Mouse (Mus musculus): ENCODE data around the gene St3gal4. TPM values are rescaled to one million over a fixed set of nuclear protein-coding genes. Genes with fewer than 3 reads are reported as not detected.

The St3gal4 gene
- polyA plus RNA-seq, 1 experiment: 8.0 TPM

DNA sequence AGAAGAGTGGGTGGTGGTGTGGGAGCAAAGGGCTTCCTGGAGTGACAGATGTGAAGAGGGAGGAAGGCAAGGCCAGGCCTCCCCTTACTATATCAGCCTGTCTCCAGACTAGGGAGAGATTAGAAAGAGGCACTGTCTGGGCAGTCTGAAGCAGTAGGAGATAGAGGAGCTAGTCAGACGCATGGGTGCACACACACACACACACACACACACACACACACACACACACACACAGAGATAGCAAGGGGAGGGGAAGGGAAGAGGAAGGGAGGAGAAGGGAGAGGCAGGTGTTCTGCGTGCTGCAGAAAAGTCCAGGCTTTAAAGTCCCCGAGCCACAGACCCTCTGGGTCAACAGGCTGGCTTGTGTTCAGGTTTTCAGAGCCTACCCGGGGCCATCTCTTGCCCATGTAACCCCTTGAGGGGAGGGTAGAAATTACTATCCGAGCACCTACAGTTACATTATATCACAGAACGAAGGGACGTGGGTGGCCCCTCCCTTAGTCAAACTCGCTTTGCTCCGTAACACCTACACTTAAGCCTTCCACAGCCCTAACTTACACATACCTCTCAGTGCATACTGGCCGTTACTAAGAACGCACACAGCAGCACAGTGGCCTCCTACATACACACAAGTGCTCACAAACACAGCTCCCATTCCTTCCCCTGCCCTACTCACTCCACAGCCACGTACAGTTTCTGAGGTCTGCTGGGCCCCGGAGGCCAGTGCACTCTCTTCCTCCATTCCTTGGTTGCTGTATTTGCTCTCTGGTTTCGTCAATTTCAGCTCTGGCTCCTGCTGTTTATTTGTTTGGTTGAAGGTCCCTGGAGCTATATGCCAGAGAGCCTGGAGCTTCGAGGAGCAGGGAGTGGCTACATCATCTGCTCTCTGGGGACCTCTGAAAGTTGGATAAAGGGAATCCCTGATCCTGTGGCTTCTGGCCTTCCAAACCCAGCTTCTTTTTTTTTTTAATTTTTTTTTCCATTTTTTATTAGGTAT is 12.9 kb downstream of the St3gal4 start:
- Histone ChIP-seq H3K36me3 (ENCODE audit: control insufficient read depth, insufficient read depth, low read length, poor library complexity, severe bottlenecking) (no peaks in the 10 kb centered on the region), H3K27me3 (ENCODE audit: control insufficient read depth, insufficient read depth, low read length, poor library complexity, severe bottlenecking) (no peaks in the 10 kb centered on the region), H3K4me1 (ENCODE audit: control insufficient read depth, insufficient read depth, low read length) (peaks cover 4% of the 10 kb centered on the region), H3K27ac (ENCODE audit: insufficient read depth, low read length) (no peak overlapping the region), H3K9ac (ENCODE audit: low read depth, poor library complexity, severe bottlenecking) (no peak overlapping the region), H3K9me3 (replicated peaks; ENCODE audit: control insufficient read depth, insufficient read depth, low read length, poor library complexity, severe bottlenecking) (no peaks in the 10 kb centered on the region), H3K4me3 (ENCODE audit: low read depth, low read length) (no peak overlapping the region)
- TF ChIP-seq CTCF (IDR thresholded peaks at IDR 0.05; ENCODE audit: low read depth, low read length): no peak
- TF ChIP-seq EP300 (IDR thresholded peaks at IDR 0.05; ENCODE audit: insufficient read depth, low read depth, low read length): no peak
- TF ChIP-seq POLR2A (IDR thresholded peaks at IDR 0.05; ENCODE audit: insufficient read depth, low read length): no peak

DNA sequence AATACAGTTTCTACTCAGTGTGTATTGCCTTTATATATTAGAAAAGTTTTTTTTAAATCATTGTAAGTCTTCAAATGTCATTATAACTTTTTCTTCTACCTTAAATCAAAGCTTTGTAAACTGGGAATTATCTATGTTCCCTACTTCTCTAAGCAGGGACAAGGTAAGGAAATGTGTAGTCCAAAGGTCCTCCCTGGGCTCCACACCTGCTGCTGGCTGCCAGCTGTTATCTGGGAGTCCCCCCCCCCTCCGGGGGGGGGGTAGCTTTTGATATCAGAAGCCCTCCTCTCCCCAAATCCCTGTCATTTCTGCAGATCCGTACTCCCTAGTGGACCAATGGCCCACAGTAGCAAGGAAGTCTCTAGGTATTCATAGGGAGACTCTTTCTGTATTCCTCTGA is 13.6 kb downstream of the St3gal4 start:
- no peaks in the 10 kb centered on the region for H3K36me3 ChIP-seq (ENCODE audit: control insufficient read depth, insufficient read depth, low read length, poor library complexity, severe bottlenecking)
- TF ChIP-seq EP300 (IDR thresholded peaks at IDR 0.05; ENCODE audit: insufficient read depth, low read depth, low read length) (no peak), POLR2A (IDR thresholded peaks at IDR 0.05; ENCODE audit: insufficient read depth, low read length) (no peak), CTCF (IDR thresholded peaks at IDR 0.05; ENCODE audit: low read depth, low read length) (no peak)
- H3K9ac ChIP-seq (ENCODE audit: low read depth, poor library complexity, severe bottlenecking): no peak overlapping the region
- peaks cover 3% of the 10 kb centered on the region for H3K4me1 ChIP-seq (ENCODE audit: control insufficient read depth, insufficient read depth, low read length)
- no peaks in the 10 kb centered on the region for H3K9me3 ChIP-seq (replicated peaks; ENCODE audit: control insufficient read depth, insufficient read depth, low read length, poor library complexity, severe bottlenecking)
- H3K4me3 ChIP-seq (ENCODE audit: low read depth, low read length): no peak overlapping the region
- H3K27me3 ChIP-seq (ENCODE audit: control insufficient read depth, insufficient read depth, low read length, poor library complexity, severe bottlenecking): no peaks in the 10 kb centered on the region
- no peak overlapping the region for H3K27ac ChIP-seq (ENCODE audit: insufficient read depth, low read length)

DNA sequence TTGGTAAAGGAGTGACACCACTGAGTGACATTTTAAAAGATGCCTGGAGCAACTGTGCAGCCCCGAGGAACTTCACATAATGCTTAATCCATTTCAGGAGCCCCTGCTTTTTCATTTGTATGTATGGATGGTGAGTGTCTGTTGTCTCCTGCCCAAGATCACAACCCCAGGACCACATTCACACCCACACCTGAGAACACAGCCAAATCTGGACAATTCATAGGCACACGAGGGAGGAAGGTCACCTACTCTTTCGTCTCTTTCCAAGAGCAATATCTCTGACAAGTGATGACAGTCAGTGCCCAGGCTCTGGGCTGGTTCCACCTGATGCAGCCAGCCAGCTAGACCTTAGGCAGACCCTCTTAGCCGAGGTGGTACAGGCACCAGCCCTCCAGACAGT is 14.4 kb downstream of the St3gal4 start:
- H3K27ac ChIP-seq (ENCODE audit: insufficient read depth, low read length): no peak overlapping the region
- TF ChIP-seq POLR2A (IDR thresholded peaks at IDR 0.05; ENCODE audit: insufficient read depth, low read length): no peak
- no peak for TF ChIP-seq CTCF (IDR thresholded peaks at IDR 0.05; ENCODE audit: low read depth, low read length)
- no peak for TF ChIP-seq EP300 (IDR thresholded peaks at IDR 0.05; ENCODE audit: insufficient read depth, low read depth, low read length)

DNA sequence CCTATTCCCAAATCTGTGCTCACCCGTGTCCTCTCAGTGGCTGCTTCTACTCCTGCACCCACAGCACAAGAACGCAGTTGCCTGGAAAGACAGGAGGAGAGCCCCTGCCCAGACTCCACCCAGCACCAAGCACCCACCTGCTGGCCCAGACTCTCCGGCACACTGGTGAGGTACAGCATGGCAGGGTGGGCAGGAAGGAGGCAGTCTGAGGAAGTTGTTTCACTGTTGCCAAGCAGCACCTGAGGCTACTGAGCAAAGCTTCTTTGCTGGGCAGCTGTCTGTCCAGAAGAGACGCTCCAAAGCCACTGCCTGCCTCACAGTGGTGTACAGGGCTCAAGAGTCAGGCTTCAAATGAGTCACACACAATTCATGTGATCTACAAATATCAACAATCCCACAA is 20.3 kb downstream of the St3gal4 start:
- H3K27ac ChIP-seq (ENCODE audit: insufficient read depth, low read length): no peak overlapping the region
- H3K27me3 ChIP-seq (ENCODE audit: control insufficient read depth, insufficient read depth, low read length, poor library complexity, severe bottlenecking): no peaks in the 10 kb centered on the region; the same call in 1 of the 2 replicates
- H3K36me3 ChIP-seq (ENCODE audit: control insufficient read depth, insufficient read depth, low read length, poor library complexity, severe bottlenecking): no peaks in the 10 kb centered on the region
- H3K4me3 ChIP-seq (ENCODE audit: low read depth, low read length): no peak overlapping the region
- H3K9ac ChIP-seq (ENCODE audit: low read depth, poor library complexity, severe bottlenecking): no peak overlapping the region
- H3K9me3 ChIP-seq (replicated peaks; ENCODE audit: control insufficient read depth, insufficient read depth, low read length, poor library complexity, severe bottlenecking): no peaks in the 10 kb centered on the region
- no peak for TF ChIP-seq CTCF (IDR thresholded peaks at IDR 0.05; ENCODE audit: low read depth, low read length)
- no peak for TF ChIP-seq POLR2A (IDR thresholded peaks at IDR 0.05; ENCODE audit: insufficient read depth, low read length)
- TF ChIP-seq EP300 (IDR thresholded peaks at IDR 0.05; ENCODE audit: insufficient read depth, low read depth, low read length): no peak
- H3K4me1 ChIP-seq (ENCODE audit: control insufficient read depth, insufficient read depth, low read length): no peaks in the 10 kb centered on the region

More for the DNA sequence above, 14.4 kb downstream of the St3gal4 start:
- no peaks in the 10 kb centered on the region for H3K27me3 ChIP-seq (ENCODE audit: control insufficient read depth, insufficient read depth, low read length, poor library complexity, severe bottlenecking)
- H3K9me3 ChIP-seq (replicated peaks; ENCODE audit: control insufficient read depth, insufficient read depth, low read length, poor library complexity, severe bottlenecking): no peaks in the 10 kb centered on the region
- no peak overlapping the region for H3K9ac ChIP-seq (ENCODE audit: low read depth, poor library complexity, severe bottlenecking)
- no peaks in the 10 kb centered on the region for H3K36me3 ChIP-seq (ENCODE audit: control insufficient read depth, insufficient read depth, low read length, poor library complexity, severe bottlenecking)
- no peak overlapping the region for H3K4me3 ChIP-seq (ENCODE audit: low read depth, low read length)
- peaks cover 2% of the 10 kb centered on the region for H3K4me1 ChIP-seq (ENCODE audit: control insufficient read depth, insufficient read depth, low read length)

DNA sequence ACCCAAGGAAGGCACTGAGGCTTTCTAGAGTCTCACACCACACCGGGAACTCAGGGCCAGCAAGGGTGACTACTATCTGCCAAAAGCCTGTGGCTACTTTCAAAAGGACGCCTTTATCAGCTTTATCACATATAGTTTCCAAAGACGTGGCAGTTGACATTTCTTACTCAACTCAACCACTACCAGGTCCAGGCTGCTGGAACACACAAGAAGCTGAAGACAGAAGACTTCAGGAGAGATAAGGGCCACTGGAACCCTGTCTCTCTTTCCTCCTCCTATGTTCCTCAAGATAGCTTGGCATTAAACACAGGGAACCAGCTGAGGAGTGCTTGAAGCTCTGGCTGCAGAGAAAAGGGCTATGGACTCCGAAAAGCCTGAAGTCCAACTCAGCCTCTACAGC is 21.2 kb downstream of the St3gal4 start:
- H3K27ac ChIP-seq (ENCODE audit: insufficient read depth, low read length): no peak overlapping the region
- H3K4me1 ChIP-seq (ENCODE audit: control insufficient read depth, insufficient read depth, low read length): no peaks in the 10 kb centered on the region
- no peak overlapping the region for H3K4me3 ChIP-seq (ENCODE audit: low read depth, low read length)
- no peak for TF ChIP-seq CTCF (IDR thresholded peaks at IDR 0.05; ENCODE audit: low read depth, low read length)
- no peak for TF ChIP-seq POLR2A (IDR thresholded peaks at IDR 0.05; ENCODE audit: insufficient read depth, low read length)
- TF ChIP-seq EP300 (IDR thresholded peaks at IDR 0.05; ENCODE audit: insufficient read depth, low read depth, low read length): no peak
- H3K9me3 ChIP-seq (replicated peaks; ENCODE audit: control insufficient read depth, insufficient read depth, low read length, poor library complexity, severe bottlenecking): no peaks in the 10 kb centered on the region
- no peaks in the 10 kb centered on the region; the same call in 1 of the 2 replicates for H3K27me3 ChIP-seq (ENCODE audit: control insufficient read depth, insufficient read depth, low read length, poor library complexity, severe bottlenecking)
- H3K9ac ChIP-seq (ENCODE audit: low read depth, poor library complexity, severe bottlenecking): no peak overlapping the region
- H3K36me3 ChIP-seq (ENCODE audit: control insufficient read depth, insufficient read depth, low read length, poor library complexity, severe bottlenecking): no peaks in the 10 kb centered on the region

DNA sequence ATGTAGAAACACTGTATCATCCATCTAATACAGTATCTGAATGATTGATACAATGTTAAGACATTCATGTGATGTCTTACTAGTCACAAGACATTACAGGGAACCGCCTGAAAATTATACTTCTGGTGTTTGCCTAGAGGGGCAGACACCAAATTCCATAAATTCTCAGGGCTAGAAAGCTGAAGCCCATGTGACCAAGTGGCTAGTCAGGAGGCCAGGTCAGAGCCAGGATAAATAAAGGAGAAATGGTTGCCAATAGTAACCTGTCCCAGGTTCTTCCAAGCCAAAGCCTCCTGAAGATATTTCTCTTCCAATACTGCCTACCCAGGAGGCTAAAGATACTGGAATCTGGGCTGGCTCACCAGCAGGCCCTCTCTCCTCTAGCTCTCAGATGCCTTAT is 23.3 kb downstream of the St3gal4 start:
- TF ChIP-seq CTCF (IDR thresholded peaks at IDR 0.05; ENCODE audit: low read depth, low read length) (no peak), POLR2A (IDR thresholded peaks at IDR 0.05; ENCODE audit: insufficient read depth, low read length) (no peak), EP300 (IDR thresholded peaks at IDR 0.05; ENCODE audit: insufficient read depth, low read depth, low read length) (no peak)
- no peaks in the 10 kb centered on the region; the same call in 1 of the 2 replicates for H3K27me3 ChIP-seq (ENCODE audit: control insufficient read depth, insufficient read depth, low read length, poor library complexity, severe bottlenecking)
- no peaks in the 10 kb centered on the region for H3K4me1 ChIP-seq (ENCODE audit: control insufficient read depth, insufficient read depth, low read length)

More for the DNA sequence above, 23.3 kb downstream of the St3gal4 start:
- Histone ChIP-seq H3K27ac (ENCODE audit: insufficient read depth, low read length) (no peak overlapping the region), H3K9ac (ENCODE audit: low read depth, poor library complexity, severe bottlenecking) (no peak overlapping the region), H3K9me3 (replicated peaks; ENCODE audit: control insufficient read depth, insufficient read depth, low read length, poor library complexity, severe bottlenecking) (peaks cover 3% of the 10 kb centered on the region), H3K36me3 (ENCODE audit: control insufficient read depth, insufficient read depth, low read length, poor library complexity, severe bottlenecking) (no peaks in the 10 kb centered on the region), H3K4me3 (ENCODE audit: low read depth, low read length) (no peak overlapping the region)

All from ES-Bruce4 (cell line).